Mouse (Mus musculus) liver, embryonic 14.5 days (tissue): ENCODE results near the gene Mlh1. TPM values are rescaled to one million over a fixed set of nuclear protein-coding genes. Genes with fewer than 3 reads are reported as not detected.

Experiments used
- ATAC-seq: fragments of 200-750 bp; cut with Nextera tagmentation; 2 replicates; pipeline ENCODE4 v1.8.0; 2017; ENCODE audit warnings: moderate number of reproducible peaks, mild to moderate bottlenecking, moderate library complexity; ENCODE audit not compliant: insufficient read depth
- DNase-seq, 3 experiments: peaks; one replicate each; pipeline ENCODE4 v3.0.0-alpha.2; 2012 to 2013; ENCODE audit warnings: low read depth in 3 of 3, low spot score in 3 of 3
- H3K27ac ChIP-seq: fragments of 300-500 bp; sonication (generic); 2 replicates; pipeline ENCODE4 v1.5.1; 2014; ENCODE audit warnings: moderate library complexity, mild to moderate bottlenecking, control low read depth, inconsistent platforms
- H3K27me3 ChIP-seq: fragments of 300-500 bp; sonication (generic); 2 replicates; pipeline ENCODE4 v1.6.1; 2014; ENCODE audit warnings: mild to moderate bottlenecking, low read length, moderate library complexity; ENCODE audit not compliant: control insufficient read depth, insufficient read depth
- H3K36me3 ChIP-seq: fragments of 300-500 bp; sonication (generic); replicated peaks from 2 replicates; pipeline ENCODE4 v1.6.1; 2014; ENCODE audit warnings: low read depth; ENCODE audit not compliant: control insufficient read depth, insufficient read depth
- H3K4me1 ChIP-seq, 2 experiments: fragments of 200-500 bp in 1 of 2; fragments of 300-500 bp in 1 of 2; sonication (generic) in 1 of 2; replicated peaks; 2 replicates each; pipeline ENCODE4 v1.6.1; 2012 to 2014; ENCODE audit warnings: antibody characterized with exemption in 1 of 2, inconsistent platforms in 1 of 2, low read length in 1 of 2; ENCODE audit not compliant: control insufficient read depth in 2 of 2, insufficient read depth in 2 of 2
- H3K4me2 ChIP-seq: fragments of 300-500 bp; sonication (generic); 2 replicates; pipeline ENCODE4 v1.6.1; 2014; ENCODE audit warnings: low read depth, mild to moderate bottlenecking, control low read depth, moderate library complexity
- H3K4me3 ChIP-seq, 2 experiments: fragments of 200-500 bp in 1 of 2; fragments of 300-500 bp in 1 of 2; sonication (generic) in 1 of 2; 2 replicates each; pipeline ENCODE4 v1.5.1; 2012 to 2014; ENCODE audit warnings: low read depth in 2 of 2, low read length in 2 of 2, mild to moderate bottlenecking in 2 of 2, control low read depth in 1 of 2, inconsistent platforms in 1 of 2, moderate library complexity in 1 of 2; ENCODE audit not compliant: insufficient read depth in 1 of 2
- H3K9ac ChIP-seq: fragments of 300-500 bp; sonication (generic); replicated peaks from 2 replicates; pipeline ENCODE4 v1.6.1; 2014; ENCODE audit warnings: mild to moderate bottlenecking, control low read depth, moderate library complexity
- H3K9me3 ChIP-seq: fragments of 300-500 bp; sonication (generic); 2 replicates; pipeline ENCODE4 v1.6.1; 2016; ENCODE audit warnings: low read length, mixed read lengths; ENCODE audit not compliant: control insufficient read depth
- CTCF ChIP-seq: IDR thresholded peaks from 2 replicates; pipeline ENCODE4 v1.5.1; 2016; ENCODE audit warnings: antibody characterized with exemption, low read depth, control low read depth
- EP300 ChIP-seq: IDR thresholded peaks from 2 replicates; pipeline ENCODE4 v1.6.1; 2016; ENCODE audit warnings: antibody characterized with exemption, low read depth
- WGBS: fragments of 180-500 bp; shearing (Covaris S2); extraction: QIAGEN DNeasy Blood & Tissue Kit; methylation state at CpG from one replicate; pipeline ENCODE4 v1.1.7; 2014; ENCODE audit not compliant: insufficient replicate concordance; 5-methylcytosine and 5-hydroxymethylcytosine counted together
- polyA plus RNA-seq, 2 experiments: library from polyadenylated mRNA; depleted of rRNA in 1 of 2; stranded (reverse) in 1 of 2; unstranded in 1 of 2; fragments of >200 nt; fragmentation: Nextera tagmentation in 1 of 2; extraction: Ambion mirVana in 1 of 2; gene quantifications; 2 replicates each; pipeline versions ENCODE4 v1.2.1 to v1.2.3; 2012 to 2014

The Mlh1 gene
- polyA plus RNA-seq, 2 experiments = 17.8 to 20.1 TPM

- no peak for ATAC-seq
- H3K9ac ChIP-seq = no peak overlapping the region
- no peak overlapping the region for H3K4me3 ChIP-seq
- H3K4me1 ChIP-seq = no peaks in the 10 kb centered on the region
- TF ChIP-seq EP300 (no peak), CTCF (no peak)
- H3K4me2 ChIP-seq = no peak overlapping the region
- no peaks in the 10 kb centered on the region for H3K27me3 ChIP-seq
- DNase-seq = no peak
- peaks cover 8% of the 10 kb centered on the region for H3K36me3 ChIP-seq
- H3K27ac ChIP-seq = no peak overlapping the region
- H3K9me3 ChIP-seq = no peaks in the 10 kb centered on the region
- WGBS = 87% methylated on average over 5 of the region's 5 CpGs
These were observed 48.2 kb downstream of the Mlh1 start for GRCm38 (mm10) chr9:111223406-111223805.

- no peak for ATAC-seq
- H3K4me2 ChIP-seq = no peak overlapping the region
- no peaks in the 10 kb centered on the region for H3K9me3 ChIP-seq
- no peaks in the 10 kb centered on the region for H3K27me3 ChIP-seq
- peaks cover 3% of the 10 kb centered on the region for H3K36me3 ChIP-seq
- H3K9ac ChIP-seq = no peak overlapping the region
- H3K27ac ChIP-seq = no peak overlapping the region
- 74% methylated on average over 1 of the region's 1 CpGs for WGBS
- TF ChIP-seq EP300 = no peak
- no peak for TF ChIP-seq CTCF
- H3K4me1 ChIP-seq = no peaks in the 10 kb centered on the region
- no peak overlapping the region for H3K4me3 ChIP-seq
- no peak for DNase-seq
These were observed 50.0 kb downstream of the Mlh1 start for GRCm38 (mm10) chr9:111221580-111221979.

GRCm38 (mm10) chr9:111220551-111221080 lies 51.0 kb downstream of the Mlh1 start:
- no peak for TF ChIP-seq CTCF
- no peak for TF ChIP-seq EP300
- no peak for DNase-seq
- no peak for ATAC-seq
- Histone ChIP-seq H3K4me1 (no peaks in the 10 kb centered on the region), H3K27me3 (no peaks in the 10 kb centered on the region), H3K4me3 (no peak overlapping the region), H3K36me3 (no peaks in the 10 kb centered on the region; the same call in none of the 2 replicates), H3K27ac (no peak overlapping the region), H3K9ac (no peak overlapping the region), H3K9me3 (no peaks in the 10 kb centered on the region), H3K4me2 (no peak overlapping the region)
- WGBS = 70% methylated on average over 5 of the region's 5 CpGs

GRCm38 (mm10) chr9:111216424-111216823 lies 55.2 kb downstream of the Mlh1 start:
- no peaks in the 10 kb centered on the region for H3K9me3 ChIP-seq
- TF ChIP-seq CTCF (no peak), EP300 (no peak)
- no peak for DNase-seq
- H3K36me3 ChIP-seq = no peaks in the 10 kb centered on the region; the same call in 1 of the 2 replicates
- no peak overlapping the region for H3K9ac ChIP-seq
- no peaks in the 10 kb centered on the region; a peak in 1 of 4 replicates for H3K4me1 ChIP-seq
- no peak overlapping the region for H3K4me2 ChIP-seq
- H3K4me3 ChIP-seq = no peak overlapping the region
- H3K27me3 ChIP-seq = no peaks in the 10 kb centered on the region
- H3K27ac ChIP-seq = no peak overlapping the region
- ATAC-seq = no peak

GRCm38 (mm10) chr9:111213501-111213900 lies 58.1 kb downstream of the Mlh1 start:
- no peak overlapping the region for H3K4me2 ChIP-seq
- DNase-seq (peak in 2 of 3 experiments; percentile 6 to 30), ATAC-seq (peak; percentile 62; the same call in 1 of the 2 replicates)
- 57% methylated on average over 6 of the region's 6 CpGs for WGBS
- TF ChIP-seq EP300 = no peak
- TF ChIP-seq CTCF = no peak
- H3K4me1 ChIP-seq = no peaks in the 10 kb centered on the region; a peak in 1 of 4 replicates
- H3K27me3 ChIP-seq = no peaks in the 10 kb centered on the region
- H3K4me3 ChIP-seq = no peak overlapping the region
- no peak overlapping the region for H3K9ac ChIP-seq
- no peaks in the 10 kb centered on the region; the same call in 1 of the 2 replicates for H3K36me3 ChIP-seq
- no peaks in the 10 kb centered on the region for H3K9me3 ChIP-seq
- H3K27ac ChIP-seq = no peak overlapping the region
